Mouse (Mus musculus) liver, postnatal 0 days (tissue): Measurements from ENCODE around the gene Pisd. TPM values are rescaled to one million over a fixed set of nuclear protein-coding genes. Genes with fewer than 3 reads are reported as not detected.
"Not testable (repeated sequence)": the region's sequence is repeated elsewhere in the genome, so short reads cannot be mapped to it uniquely, and the experiment has no call there.

Source experiments
- ATAC-seq: fragments of 200-750 bp; cut with Nextera tagmentation; 2 replicates; pipeline ENCODE4 v1.8.0; 2017; ENCODE audit warnings: mild to moderate bottlenecking, moderate library complexity
- DNase-seq: peaks from one replicate; pipeline ENCODE4 v3.0.0-alpha.2; 2016
- H3K27ac ChIP-seq: fragments of 300-500 bp; sonication (generic); 2 replicates; pipeline ENCODE4 v1.5.1; 2014; ENCODE audit warnings: antibody characterized with exemption, moderate library complexity, mild to moderate bottlenecking, low read depth
- H3K27me3 ChIP-seq: fragments of 300-500 bp; sonication (generic); 2 replicates; pipeline ENCODE4 v1.6.1; 2014; ENCODE audit warnings: low read length, control low read depth, mixed read lengths; ENCODE audit not compliant: insufficient read depth
- H3K36me3 ChIP-seq: fragments of 300-500 bp; sonication (generic); replicated peaks from 2 replicates; pipeline ENCODE4 v1.6.1; 2014; ENCODE audit warnings: mild to moderate bottlenecking, control low read depth, low read length, moderate library complexity, mixed read lengths; ENCODE audit not compliant: insufficient read depth
- H3K4me1 ChIP-seq: fragments of 300-500 bp; sonication (generic); 2 replicates; pipeline ENCODE4 v1.6.1; 2014; ENCODE audit warnings: antibody characterized with exemption, mild to moderate bottlenecking, control low read depth; ENCODE audit not compliant: insufficient read depth
- H3K4me2 ChIP-seq: fragments of 300-500 bp; sonication (generic); 2 replicates; pipeline ENCODE4 v1.6.1; 2014; ENCODE audit warnings: low read depth, mild to moderate bottlenecking, low read length, moderate library complexity, mixed read lengths
- H3K4me3 ChIP-seq: fragments of 300-500 bp; sonication (generic); 2 replicates; pipeline ENCODE4 v1.5.1; 2014; ENCODE audit warnings: low read depth, low read length
- H3K9ac ChIP-seq: fragments of 300-500 bp; sonication (generic); replicated peaks from 2 replicates; pipeline ENCODE4 v1.6.1; 2014; ENCODE audit warnings: mild to moderate bottlenecking, moderate library complexity
- H3K9me3 ChIP-seq: fragments of 300-500 bp; sonication (generic); 2 replicates; pipeline ENCODE4 v1.6.1; 2016; ENCODE audit warnings: mild to moderate bottlenecking, control low read depth, low read length, mixed read lengths
- CTCF ChIP-seq: sonication (generic); IDR thresholded peaks from 2 replicates; pipeline ENCODE4 v1.5.1; 2016; ENCODE audit warnings: antibody characterized with exemption, low read depth
- EP300 ChIP-seq: IDR thresholded peaks from 2 replicates; pipeline ENCODE4 v1.6.1; 2016; ENCODE audit warnings: antibody characterized with exemption, low read depth, mild to moderate bottlenecking
- WGBS: fragments of 180-500 bp; shearing (Covaris S2); extraction: QIAGEN DNeasy Blood & Tissue Kit; methylation state at CpG from one replicate; pipeline ENCODE4 v1.1.7; 2014; ENCODE audit not compliant: insufficient replicate concordance; 5-methylcytosine and 5-hydroxymethylcytosine counted together
- polyA plus RNA-seq: library from polyadenylated mRNA; unstranded; fragments of >200 nt; fragmentation: Nextera tagmentation; extraction: Ambion mirVana; gene quantifications from 2 replicates; pipeline ENCODE4 v1.2.1, GENCODE M21; 2015

Pisd gene
- 41.4 and 42.2 TPM in 2 replicates for polyA plus RNA-seq

GRCm38 (mm10) chr5:32785313-32785915, at the start of gene Pisd:
Gene Pisd, minus strand, starts transcription at chr5:32785646.
- WGBS: under 1% methylated on average over 52 of the region's 52 CpGs
- DNase-seq (peak; percentile 95), ATAC-seq (peak; percentile 99)
- TF ChIP-seq EP300 (no peak), CTCF (peak; percentile 41)
- Histone ChIP-seq H3K4me3 (peak within 1 kb of the TSS; percentile 71), H3K4me2 (peak within 1 kb of the TSS; percentile 71), H3K9me3 (no peaks in the 10 kb centered on the region), H3K27ac (peak within 1 kb of the TSS; percentile 58), H3K9ac (peak within 1 kb of the TSS; percentile 51), H3K36me3 (peaks cover 6% of the 10 kb centered on the region; the same call in 1 of the 2 replicates), H3K27me3 (no peaks in the 10 kb centered on the region), H3K4me1 (peaks cover 8% of the 10 kb centered on the region)

DNA sequence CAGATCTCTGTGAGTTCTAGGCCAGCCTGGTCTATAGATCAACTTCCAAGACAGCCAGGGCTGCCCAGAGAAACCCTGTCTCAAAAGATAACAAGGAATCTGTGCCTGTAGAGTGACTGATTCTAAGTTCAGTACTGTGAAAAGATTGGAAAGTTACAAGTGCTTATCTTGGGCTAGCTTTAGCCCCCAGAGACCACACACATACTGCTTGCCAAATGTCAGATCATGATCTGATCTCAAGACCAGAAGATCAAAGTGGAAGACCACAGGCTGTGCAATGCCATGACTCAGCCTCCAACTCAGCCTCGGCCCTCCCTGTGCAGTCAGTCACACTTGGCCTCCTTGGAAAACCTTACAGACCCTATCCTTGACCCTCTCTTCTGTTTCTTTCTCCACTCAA, 49.1 kb upstream of the Pisd start:
- no peak overlapping the region for H3K4me3 ChIP-seq
- no peak overlapping the region for H3K9ac ChIP-seq
- TF ChIP-seq CTCF (no peak), EP300 (no peak)
- H3K4me1 ChIP-seq: no peaks in the 10 kb centered on the region
- DNase-seq: no peak
- H3K4me2 ChIP-seq: no peak overlapping the region
- H3K9me3 ChIP-seq: no peaks in the 10 kb centered on the region
- ATAC-seq: no peak
- no peak overlapping the region for H3K27ac ChIP-seq
- peaks cover 68% of the 10 kb centered on the region for H3K36me3 ChIP-seq
- no peaks in the 10 kb centered on the region for H3K27me3 ChIP-seq
- WGBS: 80% methylated on average over 1 of the region's 1 CpGs

GRCm38 (mm10) chr5:32830054-32830453, 44.6 kb upstream of the Pisd start:
- H3K36me3 ChIP-seq: peaks cover 55% of the 10 kb centered on the region
- TF ChIP-seq EP300 (no peak), CTCF (no peak)

GRCm38 (mm10) chr5:32828766-32829165, 43.3 kb upstream of the Pisd start:
- 77% methylated on average over 1 of the region's 1 CpGs for WGBS
- not testable (repeated sequence) for H3K27me3 ChIP-seq, H3K9me3 ChIP-seq, H3K4me2 ChIP-seq, H3K4me3 ChIP-seq, H3K4me1 ChIP-seq, H3K27ac ChIP-seq, ATAC-seq, H3K9ac ChIP-seq, DNase-seq
- H3K36me3 ChIP-seq: peaks cover 42% of the 10 kb centered on the region

More at GRCm38 (mm10) chr5:32830054-32830453, 44.6 kb upstream of the Pisd start:
- DNase-seq (no peak), ATAC-seq (no peak)
- Histone ChIP-seq H3K27me3 (no peaks in the 10 kb centered on the region), H3K9ac (no peak overlapping the region), H3K4me2 (no peak overlapping the region), H3K4me3 (no peak overlapping the region), H3K4me1 (no peaks in the 10 kb centered on the region), H3K27ac (no peak overlapping the region), H3K9me3 (no peaks in the 10 kb centered on the region)
- WGBS: 89% methylated on average over 2 of the region's 2 CpGs

DNA sequence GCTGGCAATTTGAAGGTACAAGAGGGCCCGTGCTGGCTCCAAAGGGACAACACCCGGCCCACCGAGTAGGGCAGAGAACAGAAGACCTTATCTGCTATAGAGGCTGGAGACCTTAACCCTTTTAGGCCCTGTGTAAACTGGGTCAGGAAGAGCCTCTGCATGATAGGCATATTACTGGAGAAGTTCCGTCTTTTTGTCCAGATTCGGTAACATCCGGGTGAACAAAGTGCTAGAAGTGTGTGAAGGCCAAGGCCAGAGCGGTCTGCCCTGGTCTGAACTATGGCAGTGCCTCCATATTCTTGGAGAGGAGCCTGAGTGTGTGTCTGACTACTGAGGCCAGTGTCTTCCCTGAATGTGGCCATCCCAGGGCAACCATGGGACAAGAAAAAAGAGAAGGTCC, 41.6 kb upstream of the Pisd start, which contains the start of gene Gm20671:
Gene Gm20671, minus strand, starts transcription at position 101 of the 400 bp plus-strand sequence.
- Histone ChIP-seq H3K9ac (no peak within 1 kb of the TSS), H3K36me3 (peaks cover 33% of the 10 kb centered on the region), H3K4me1 (no peaks in the 10 kb centered on the region), H3K9me3 (no peaks in the 10 kb centered on the region), H3K27me3 (no peaks in the 10 kb centered on the region), H3K4me2 (no peak within 1 kb of the TSS), H3K27ac (no peak within 1 kb of the TSS), H3K4me3 (no peak within 1 kb of the TSS)
- ATAC-seq: no peak
- DNase-seq: no peak
- WGBS: 79% methylated on average over 7 of the region's 7 CpGs
- TF ChIP-seq EP300 (no peak), CTCF (no peak)

DNA sequence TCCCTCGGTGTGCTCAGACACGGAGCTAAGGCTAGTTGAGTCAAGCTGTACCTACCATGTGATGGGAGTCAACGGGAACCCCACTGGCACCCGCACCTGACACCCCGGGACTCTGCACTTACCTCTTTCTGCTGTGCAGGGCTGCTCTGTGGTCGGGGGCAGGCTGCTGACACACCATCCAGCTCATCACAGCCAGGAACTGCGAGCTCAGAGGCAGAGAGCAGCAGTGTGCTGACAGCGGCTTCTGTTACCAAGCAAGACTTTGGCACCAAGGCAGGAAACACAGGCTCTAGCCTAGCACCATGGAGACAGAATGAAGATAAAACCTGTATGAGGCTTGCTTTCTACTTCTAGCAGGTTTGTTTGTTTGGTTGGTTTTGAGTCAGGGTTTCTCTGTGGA, 35.0 kb upstream of the Pisd start:
- H3K9ac ChIP-seq: no peak overlapping the region
- ATAC-seq (no peak), DNase-seq (no peak)
- no peak overlapping the region for H3K27ac ChIP-seq
- no peaks in the 10 kb centered on the region for H3K9me3 ChIP-seq
- TF ChIP-seq EP300 (no peak), CTCF (no peak)
- 89% methylated on average over 8 of the region's 8 CpGs for WGBS
- H3K4me2 ChIP-seq: no peak overlapping the region
- no peak overlapping the region for H3K4me3 ChIP-seq
- no peaks in the 10 kb centered on the region for H3K4me1 ChIP-seq
- peaks cover 43% of the 10 kb centered on the region for H3K36me3 ChIP-seq
- H3K27me3 ChIP-seq: no peaks in the 10 kb centered on the region

GRCm38 (mm10) chr5:32815396-32815795, 29.9 kb upstream of the Pisd start:
- H3K4me3 ChIP-seq: no peak overlapping the region
- no peak for ATAC-seq
- H3K4me1 ChIP-seq: no peaks in the 10 kb centered on the region
- no peak overlapping the region for H3K9ac ChIP-seq
- no peaks in the 10 kb centered on the region for H3K27me3 ChIP-seq
- TF ChIP-seq EP300 (no peak), CTCF (no peak)
- H3K4me2 ChIP-seq: no peak overlapping the region
- H3K36me3 ChIP-seq: peaks cover 46% of the 10 kb centered on the region
- H3K27ac ChIP-seq: no peak overlapping the region
- H3K9me3 ChIP-seq: no peaks in the 10 kb centered on the region
- 95% methylated on average over 4 of the region's 4 CpGs for WGBS
- DNase-seq: no peak

DNA sequence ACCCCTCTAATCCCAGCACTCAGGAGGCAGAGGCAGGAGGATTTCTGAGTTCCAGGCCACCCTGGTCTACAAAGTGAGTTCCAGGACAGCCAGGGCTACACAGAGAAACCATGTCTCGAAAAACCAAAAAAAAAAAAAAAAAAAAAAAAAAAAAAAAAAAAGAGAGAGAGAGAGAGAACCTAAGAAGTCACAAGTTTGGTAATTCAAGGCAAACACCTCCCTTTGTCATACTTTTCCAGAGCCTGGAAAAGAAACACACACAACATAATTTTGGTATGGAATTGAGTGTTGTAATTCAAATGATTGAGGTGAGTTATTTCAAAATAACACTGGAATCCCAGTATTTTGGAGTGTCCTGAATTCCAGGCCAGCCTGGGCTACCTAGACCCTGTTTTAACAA, 1.0 kb upstream of the Pisd start:
- not testable (repeated sequence) for H3K36me3 ChIP-seq, H3K27me3 ChIP-seq, H3K9ac ChIP-seq, H3K4me2 ChIP-seq, H3K27ac ChIP-seq, H3K4me3 ChIP-seq, DNase-seq, H3K9me3 ChIP-seq, ATAC-seq, H3K4me1 ChIP-seq
- 56% methylated on average over 1 of the region's 1 CpGs for WGBS
